Mouse (Mus musculus) cortical plate, adult 2 months (tissue): ENCODE measurements at regions not wholly inside any gene's neighbourhood (a gene's known extent, or its start where the extent isn't known, plus 50 kb on each side); places are given as distances from the start of the nearest gene placed in this dataset.

Source experiments
- H3K27ac ChIP-seq: fragments of 200-500 bp; 2 replicates; pipeline ENCODE4 v1.5.1; 2012; ENCODE audit warnings: low read length, control low read depth, inconsistent platforms; ENCODE audit not compliant: insufficient read depth
- H3K4me1 ChIP-seq: fragments of 200-500 bp; 2 replicates; pipeline ENCODE4 v1.6.1; 2011; ENCODE audit warnings: low read length; ENCODE audit not compliant: control insufficient read depth, insufficient read depth
- H3K4me3 ChIP-seq: fragments of 200-500 bp; 2 replicates; pipeline ENCODE4 v1.5.1; 2011; ENCODE audit warnings: mild to moderate bottlenecking, low read length, control low read depth; ENCODE audit not compliant: insufficient read depth
- CTCF ChIP-seq: fragments of 200-500 bp; IDR thresholded peaks from 2 replicates; pipeline ENCODE4 v1.5.1; 2011; ENCODE audit warnings: mild to moderate bottlenecking, control low read depth, low read length; ENCODE audit not compliant: insufficient read depth; ENCODE audit errors: extremely low read depth
- POLR2A ChIP-seq: fragments of 200-500 bp; IDR thresholded peaks from 2 replicates; pipeline ENCODE4 v1.6.1; 2011; ENCODE audit warnings: mild to moderate bottlenecking, low read length, control low read depth; ENCODE audit not compliant: insufficient read depth; ENCODE audit errors: extremely low read depth

- Histone ChIP-seq H3K4me3 (no peak overlapping the region), H3K4me1 (no peaks in the 10 kb centered on the region), H3K27ac (no peak overlapping the region)
- TF ChIP-seq CTCF, result peak; percentile 66
- no peak for TF ChIP-seq POLR2A
Measured at GRCm38 (mm10) chr5:91198620-91199019, 59.2 kb downstream of the Areg start.

GRCm38 (mm10) chr5:91200448-91200847 is 61.0 kb downstream of the Areg start:
- Histone ChIP-seq H3K4me1 (no peaks in the 10 kb centered on the region), H3K4me3 (no peak overlapping the region), H3K27ac (no peak overlapping the region)
- TF ChIP-seq CTCF (no peak), POLR2A (no peak)

GRCm38 (mm10) chr5:91204225-91205005 is 65.0 kb downstream of the Areg start:
- no peak overlapping the region for H3K27ac ChIP-seq
- no peaks in the 10 kb centered on the region for H3K4me1 ChIP-seq
- H3K4me3 ChIP-seq, result no peak overlapping the region
- no peak for TF ChIP-seq POLR2A
- TF ChIP-seq CTCF, result no peak

GRCm38 (mm10) chr5:91205350-91205880 is 66.0 kb downstream of the Areg start:
- Histone ChIP-seq H3K27ac (no peak overlapping the region), H3K4me1 (no peaks in the 10 kb centered on the region), H3K4me3 (no peak overlapping the region)
- TF ChIP-seq CTCF, result no peak
- no peak for TF ChIP-seq POLR2A

DNA sequence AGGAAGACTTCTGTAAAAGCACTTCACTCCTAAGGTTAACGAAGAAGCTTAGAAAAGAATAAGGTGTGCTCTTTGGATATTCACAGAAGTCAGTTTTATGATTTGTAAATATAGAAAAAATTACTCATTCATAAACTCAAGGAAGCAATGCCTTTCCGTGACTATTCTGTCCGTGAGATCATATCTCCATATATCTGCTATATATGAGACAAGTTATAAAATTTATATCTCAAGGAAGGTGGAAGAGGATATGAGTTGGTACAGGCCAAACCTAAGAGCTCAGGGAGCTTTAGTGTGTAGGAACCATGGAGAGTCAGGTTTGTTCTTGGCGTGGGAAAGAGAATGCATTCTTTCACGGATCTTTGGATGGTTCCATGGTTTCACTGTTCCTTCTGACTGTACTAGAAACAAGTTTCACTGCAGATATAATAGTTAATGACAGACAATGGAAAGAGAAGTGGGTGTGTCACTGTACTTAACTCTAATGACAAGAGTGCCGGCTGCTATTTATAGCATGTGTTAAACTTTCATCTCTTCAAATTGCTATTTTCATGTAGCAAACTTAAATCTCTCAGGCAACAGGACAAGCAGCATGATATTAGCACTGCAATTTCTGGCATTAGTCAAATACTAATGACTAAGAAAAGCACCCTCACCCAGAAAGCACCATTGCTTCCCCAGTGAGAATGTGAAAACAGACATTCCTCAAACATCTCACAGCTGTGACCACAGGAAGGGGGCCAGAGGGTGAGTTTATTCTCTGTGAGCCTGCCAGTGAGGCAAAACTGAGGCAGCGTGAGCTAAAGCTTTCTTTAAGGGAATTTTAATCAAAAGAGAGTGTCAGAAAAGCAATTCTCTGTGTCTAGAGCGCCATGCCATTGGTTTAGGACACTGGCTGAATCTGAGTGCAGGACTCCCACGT is 67.4 kb downstream of the Areg start:
- no peak overlapping the region for H3K27ac ChIP-seq
- no peak for TF ChIP-seq CTCF
- TF ChIP-seq POLR2A, result no peak
- no peak overlapping the region for H3K4me3 ChIP-seq

GRCm38 (mm10) chr5:91220174-91220573 is 80.8 kb downstream of the Areg start:
- no peaks in the 10 kb centered on the region for H3K4me1 ChIP-seq
- TF ChIP-seq POLR2A (no peak), CTCF (no peak)
- no peak overlapping the region for H3K4me3 ChIP-seq
- no peak overlapping the region for H3K27ac ChIP-seq

More for the DNA sequence above, 67.4 kb downstream of the Areg start:
- no peaks in the 10 kb centered on the region for H3K4me1 ChIP-seq

DNA sequence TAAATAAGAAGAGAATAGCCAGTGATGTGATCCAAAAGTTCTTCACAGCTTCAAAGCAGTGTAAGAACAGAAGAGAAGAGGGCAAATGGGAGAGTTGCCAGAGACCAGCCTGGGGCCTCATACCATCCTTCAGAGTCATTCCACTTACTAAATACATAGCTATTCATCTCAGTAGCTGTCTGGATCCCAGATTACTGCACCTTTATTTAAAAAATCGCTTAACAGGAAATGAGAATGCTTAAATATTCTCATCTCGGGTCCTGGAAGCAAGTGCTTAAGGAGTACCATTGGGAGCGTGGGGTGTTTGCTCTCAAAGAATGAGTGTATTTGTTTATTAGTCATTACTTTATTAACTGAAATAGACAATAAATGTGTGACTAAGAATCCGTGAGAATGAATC is 102.3 kb downstream of the Areg start:
- TF ChIP-seq POLR2A, result no peak
- TF ChIP-seq CTCF, result no peak
- Histone ChIP-seq H3K4me3 (no peak overlapping the region), H3K27ac (no peak overlapping the region), H3K4me1 (no peaks in the 10 kb centered on the region)

DNA sequence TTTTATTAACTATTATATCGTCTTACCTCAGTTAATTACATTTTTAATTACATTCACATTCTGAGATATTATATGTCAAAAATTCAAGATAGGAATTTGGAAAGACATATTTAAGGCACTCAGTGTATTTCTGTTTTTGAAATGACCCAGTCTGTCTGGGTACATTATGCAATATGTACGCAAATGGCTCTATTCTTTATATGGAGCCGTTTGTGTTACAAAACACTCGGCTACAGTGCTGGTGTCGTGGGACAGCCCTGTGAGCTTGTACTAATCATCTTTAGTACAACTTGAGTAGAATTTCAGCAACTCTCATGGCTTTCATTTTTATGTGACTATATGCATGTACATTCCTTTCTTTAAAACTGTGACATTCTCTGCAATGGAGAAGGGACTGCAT is 108.0 kb downstream of the Areg start:
- Histone ChIP-seq H3K4me3 (no peak overlapping the region), H3K4me1 (no peaks in the 10 kb centered on the region), H3K27ac (no peak overlapping the region)
- TF ChIP-seq POLR2A, result no peak

- H3K4me3 ChIP-seq, result no peak overlapping the region
- no peaks in the 10 kb centered on the region for H3K4me1 ChIP-seq
- TF ChIP-seq CTCF, result no peak
- TF ChIP-seq POLR2A, result no peak
- H3K27ac ChIP-seq, result no peak overlapping the region
Measured at GRCm38 (mm10) chr5:91261895-91262294, 122.5 kb downstream of the Areg start.

DNA sequence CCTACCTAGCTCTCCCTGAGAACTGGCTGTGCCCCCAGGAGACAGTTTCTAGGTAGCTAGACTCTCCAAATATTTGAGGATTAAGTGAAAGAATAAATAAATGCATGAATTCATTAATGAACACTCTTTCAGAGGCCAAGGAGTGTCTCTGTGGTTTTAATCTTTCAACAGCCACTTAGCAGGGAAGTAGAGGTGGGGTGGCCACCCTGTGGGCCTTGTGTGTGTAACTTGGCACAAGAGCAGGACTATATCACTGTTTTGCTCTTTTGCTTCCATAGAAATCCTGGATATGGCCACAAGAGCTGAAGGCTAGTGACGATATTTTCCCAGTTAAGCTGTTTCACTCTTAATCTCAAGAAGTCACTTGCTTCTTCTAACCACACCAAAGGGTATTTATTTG is 123.1 kb downstream of the Areg start:
- Histone ChIP-seq H3K27ac (no peak overlapping the region), H3K4me3 (no peak overlapping the region), H3K4me1 (no peaks in the 10 kb centered on the region)
- TF ChIP-seq CTCF (no peak), POLR2A (no peak)
